9 mouse cellular contexts compared by ENCODE assay signal in genomic region chr14:26667991-26668370, GRCm38 (mm10). TPM values are rescaled to one million over a fixed set of nuclear protein-coding genes. Genes with fewer than 3 reads are reported as not detected.
DNase-seq lines count a peak whose midpoint lies in the region; ATAC-seq and TF ChIP-seq lines count a peak whose summit lies in the region.
"Had no signal": no experiment of that assay in that cellular context is flagged by ENCODE, and none has a peak within 500 bp of the region (broad histone marks: within the 10 kb centered on the region; RNA-seq: fewer than 3 reads in every experiment).

No protein-coding gene starts in this region.

- TF ChIP-seq CTCF in bone marrow, adult 2 months (IDR thresholded peaks at IDR 0.05; ENCODE audit: control insufficient read depth, insufficient read depth, low read length): no peak

- peak overlapping the region; percentile 86 for H3K9ac ChIP-seq in kidney, embryonic 14.5 days (ENCODE audit: low read depth, low read length)
- peak overlapping the region; percentile 90 for H3K9ac ChIP-seq in hindbrain, embryonic 12.5 days
- H3K9ac ChIP-seq in midbrain, embryonic 13.5 days (replicated peaks): peak overlapping the region; percentile 93

- 0 out of 2 replicates have a peak, but pooled peaks have one; percentile 10 for TF ChIP-seq POLR2A in bone marrow, adult 2 months (IDR thresholded peaks at IDR 0.05; ENCODE audit: borderline replicate concordance, control insufficient read depth, low read depth, low read length)

- no peak for DNase-seq in kidney, postnatal 25 days
- no peak for DNase-seq in embryo, embryonic 11 days
- DNase-seq in cerebellum, adult 11 months: no peak
- no peak for DNase-seq in kidney, postnatal 14 days
- DNase-seq: gastrocnemius, postnatal 25 days had no signal

- H3K27me3 ChIP-seq in kidney, embryonic 14.5 days (ENCODE audit: control insufficient read depth, insufficient read depth, low read length): no peaks in the 10 kb centered on the region
- H3K27me3 ChIP-seq in hindbrain, embryonic 12.5 days: no peaks in the 10 kb centered on the region
- no peaks in the 10 kb centered on the region for H3K27me3 ChIP-seq in midbrain, embryonic 13.5 days

- H3K4me2 ChIP-seq in kidney, embryonic 14.5 days (replicated peaks; ENCODE audit: low read depth, low read length): peak overlapping the region; percentile 95
- peak overlapping the region; percentile 98 for H3K4me2 ChIP-seq in hindbrain, embryonic 12.5 days (replicated peaks)
- H3K4me2 ChIP-seq in midbrain, embryonic 13.5 days (replicated peaks): peak overlapping the region; percentile 100

- H3K4me3 ChIP-seq in kidney, embryonic 14.5 days (ENCODE audit: low read length): peak overlapping the region; percentile 94
- peak overlapping the region; percentile 99 for H3K4me3 ChIP-seq in bone marrow, adult 2 months (replicated peaks; ENCODE audit: control insufficient read depth, low read depth, low read length)
- peak overlapping the region; percentile 96 for H3K4me3 ChIP-seq in hindbrain, embryonic 12.5 days
- peak overlapping the region; percentile 98 for H3K4me3 ChIP-seq in midbrain, embryonic 13.5 days (replicated peaks)

- peaks cover 9% of the 10 kb centered on the region for H3K4me1 ChIP-seq in kidney, embryonic 14.5 days (ENCODE audit: control insufficient read depth, insufficient read depth, low read length)
- H3K4me1 ChIP-seq in bone marrow, adult 2 months (ENCODE audit: control insufficient read depth, insufficient read depth, low read length): no peaks in the 10 kb centered on the region; the same call in 1 of the 2 replicates
- peaks cover 32% of the 10 kb centered on the region for H3K4me1 ChIP-seq in hindbrain, embryonic 12.5 days
- H3K4me1 ChIP-seq in midbrain, embryonic 13.5 days (replicated peaks): peaks cover 38% of the 10 kb centered on the region

- H3K36me3 ChIP-seq in kidney, embryonic 14.5 days (ENCODE audit: control insufficient read depth, insufficient read depth, low read length): peaks cover 27% of the 10 kb centered on the region
- peaks cover 20% of the 10 kb centered on the region for H3K36me3 ChIP-seq in hindbrain, embryonic 12.5 days
- H3K36me3 ChIP-seq in midbrain, embryonic 13.5 days: peaks cover 19% of the 10 kb centered on the region

- H3K9me3 ChIP-seq in kidney, embryonic 14.5 days (ENCODE audit: control insufficient read depth, low read length): no peaks in the 10 kb centered on the region
- no peaks in the 10 kb centered on the region for H3K9me3 ChIP-seq in hindbrain, embryonic 12.5 days (replicated peaks)
- H3K9me3 ChIP-seq in midbrain, embryonic 13.5 days: no peaks in the 10 kb centered on the region

- WGBS in kidney, embryonic 14.5 days: 21% methylated on average over 6 of the region's 6 CpGs
- 19% methylated on average over 6 of the region's 6 CpGs for WGBS in bone marrow, adult 2 months
- 27% methylated on average over 6 of the region's 6 CpGs for WGBS in hindbrain, embryonic 12.5 days
- 25% methylated on average over 6 of the region's 6 CpGs for WGBS in midbrain, embryonic 13.5 days

- H3K27ac ChIP-seq in kidney, embryonic 14.5 days (ENCODE audit: low read depth, low read length): no peak overlapping the region
- no peak overlapping the region; the same call in 1 of the 2 replicates for H3K27ac ChIP-seq in bone marrow, adult 2 months (ENCODE audit: control insufficient read depth, insufficient read depth, low read depth, low read length, poor library complexity)
- no peak overlapping the region for H3K27ac ChIP-seq in hindbrain, embryonic 12.5 days
- no peak overlapping the region for H3K27ac ChIP-seq in midbrain, embryonic 13.5 days

- no peak for ATAC-seq in kidney, embryonic 14.5 days (ENCODE audit: low FRiP score, low TSS enrichment)
- ATAC-seq in hindbrain, embryonic 12.5 days (ENCODE audit: low FRiP score): no peak
- no peak for ATAC-seq in midbrain, embryonic 13.5 days

RNA-seq across cellular contexts. Expression of gene Pde12, which starts 1.7 kb away (rescaled TPM):
- 11.3 and 12.5 TPM in 2 replicates for polyA plus RNA-seq in kidney, embryonic 14.5 days (2014; fragmentation: Nextera tagmentation; extraction: Ambion mirVana)
- 2.6 and 3.3 TPM in 2 replicates for polyA plus RNA-seq in bone marrow, adult 2 months (2011; ENCODE audit: insufficient read depth, insufficient read length, low replicate concordance, missing spikeins)
- 12.3 and 12.4 TPM in 2 replicates for polyA plus RNA-seq in hindbrain, embryonic 12.5 days (2016; fragmentation: Nextera tagmentation; extraction: Ambion mirVana)
- polyA plus RNA-seq in midbrain, embryonic 13.5 days (2015; fragmentation: Nextera tagmentation; extraction: Ambion mirVana): 12.6 and 12.8 TPM in 2 replicates

RNA-seq across cellular contexts. Expression of gene Dnah12, which starts 25.1 kb away (rescaled TPM):
- polyA plus RNA-seq in kidney, embryonic 14.5 days (2014; fragmentation: Nextera tagmentation; extraction: Ambion mirVana): 0.01 and 0.06 TPM in 2 replicates
- 0.11 and 0.25 TPM in 2 replicates for polyA plus RNA-seq in bone marrow, adult 2 months (2011; ENCODE audit: insufficient read depth, insufficient read length, low replicate concordance, missing spikeins)
- polyA plus RNA-seq in hindbrain, embryonic 12.5 days (2016; fragmentation: Nextera tagmentation; extraction: Ambion mirVana): 0.08 and 0.26 TPM in 2 replicates
- 0.03 and 0.05 TPM in 2 replicates for polyA plus RNA-seq in midbrain, embryonic 13.5 days (2015; fragmentation: Nextera tagmentation; extraction: Ambion mirVana)

RNA-seq across cellular contexts. Expression of gene Arf4, which starts 30.1 kb away (rescaled TPM):
- polyA plus RNA-seq in kidney, embryonic 14.5 days (2014; fragmentation: Nextera tagmentation; extraction: Ambion mirVana): 549 and 626 TPM in 2 replicates
- polyA plus RNA-seq in bone marrow, adult 2 months (2011; ENCODE audit: insufficient read depth, insufficient read length, low replicate concordance, missing spikeins): 36.8 and 38.3 TPM in 2 replicates
- 556 and 628 TPM in 2 replicates for polyA plus RNA-seq in hindbrain, embryonic 12.5 days (2016; fragmentation: Nextera tagmentation; extraction: Ambion mirVana)
- polyA plus RNA-seq in midbrain, embryonic 13.5 days (2015; fragmentation: Nextera tagmentation; extraction: Ambion mirVana): 579 and 596 TPM in 2 replicates

Comparison
In these comparisons a context has a peak if more than half of its experiments do, and no peak if none do; other contexts are left out.
1. RNA of gene Arf4, which starts 30.1 kb away (polyA plus RNA-seq): 549 to 626 TPM in kidney, embryonic 14.5 days, 579 to 596 TPM in midbrain, embryonic 13.5 days and 556 to 628 TPM in hindbrain, embryonic 12.5 days; 36.8 to 38.3 TPM in bone marrow, adult 2 months; every median in the first group is over 10 times any median in the second.
2. Peak in every context shown above with its lines, with median percentiles within 50 percentile points of each other: H3K4me2 ChIP-seq, H3K4me3 ChIP-seq and H3K9ac ChIP-seq.